Mouse (Mus musculus) forebrain, embryonic 11.5 days (tissue): ENCODE measurements at regions not wholly inside any gene's neighbourhood (a gene's known extent, or its start where the extent isn't known, plus 50 kb on each side); places are given as distances from the start of the nearest gene placed in this dataset.

ENCODE experiments used
- ATAC-seq: fragments of 200-750 bp; cut with Nextera tagmentation; replicated peaks from 2 replicates; pipeline ENCODE4 v1.8.0; 2017; ENCODE audit warnings: moderate TSS enrichment; ENCODE audit not compliant: low FRiP score
- DNase-seq: peaks from one replicate; pipeline ENCODE4 v3.0.0-alpha.2; 2017; ENCODE audit warnings: low spot score
- H3K27ac ChIP-seq: fragments of 300-500 bp; sonication (generic); 2 replicates; pipeline ENCODE4 v1.5.1; 2014; ENCODE audit warnings: low read depth, low read length
- H3K27me3 ChIP-seq: fragments of 300-500 bp; sonication (generic); 2 replicates; pipeline ENCODE4 v1.6.1; 2014; ENCODE audit warnings: mild to moderate bottlenecking, low read length, mixed read lengths; ENCODE audit not compliant: control insufficient read depth, insufficient read depth
- H3K36me3 ChIP-seq: fragments of 300-500 bp; sonication (generic); 2 replicates; pipeline ENCODE4 v1.6.1; 2014; ENCODE audit warnings: mild to moderate bottlenecking, low read length, moderate library complexity, mixed read lengths; ENCODE audit not compliant: control insufficient read depth, insufficient read depth
- H3K4me1 ChIP-seq: fragments of 300-500 bp; sonication (generic); replicated peaks from 2 replicates; pipeline ENCODE4 v1.6.1; 2014; ENCODE audit warnings: low read length, mixed read lengths; ENCODE audit not compliant: control insufficient read depth, insufficient read depth
- H3K4me2 ChIP-seq: fragments of 300-500 bp; sonication (generic); 2 replicates; pipeline ENCODE4 v1.6.1; 2014; ENCODE audit warnings: low read depth, mild to moderate bottlenecking, low read length, moderate library complexity, mixed read lengths; ENCODE audit not compliant: severe bottlenecking
- H3K4me3 ChIP-seq: fragments of 300-500 bp; sonication (generic); 2 replicates; pipeline ENCODE4 v1.5.1; 2014; ENCODE audit warnings: low read depth, low read length
- H3K9ac ChIP-seq: fragments of 300-500 bp; sonication (generic); 2 replicates; pipeline ENCODE4 v1.6.1; 2014; ENCODE audit warnings: low read length
- H3K9me3 ChIP-seq: fragments of 300-500 bp; sonication (generic); 2 replicates; pipeline ENCODE4 v1.6.1; 2016; ENCODE audit warnings: low read length, mixed read lengths; ENCODE audit not compliant: control insufficient read depth
- whole genome bisulfite sequencing: fragments of 180-500 bp; shearing (Covaris S2); extraction: QIAGEN DNeasy Blood & Tissue Kit; methylation state at CpG from one replicate; pipeline ENCODE4 v1.1.7; 2014; 5-methylcytosine and 5-hydroxymethylcytosine counted together

DNA sequence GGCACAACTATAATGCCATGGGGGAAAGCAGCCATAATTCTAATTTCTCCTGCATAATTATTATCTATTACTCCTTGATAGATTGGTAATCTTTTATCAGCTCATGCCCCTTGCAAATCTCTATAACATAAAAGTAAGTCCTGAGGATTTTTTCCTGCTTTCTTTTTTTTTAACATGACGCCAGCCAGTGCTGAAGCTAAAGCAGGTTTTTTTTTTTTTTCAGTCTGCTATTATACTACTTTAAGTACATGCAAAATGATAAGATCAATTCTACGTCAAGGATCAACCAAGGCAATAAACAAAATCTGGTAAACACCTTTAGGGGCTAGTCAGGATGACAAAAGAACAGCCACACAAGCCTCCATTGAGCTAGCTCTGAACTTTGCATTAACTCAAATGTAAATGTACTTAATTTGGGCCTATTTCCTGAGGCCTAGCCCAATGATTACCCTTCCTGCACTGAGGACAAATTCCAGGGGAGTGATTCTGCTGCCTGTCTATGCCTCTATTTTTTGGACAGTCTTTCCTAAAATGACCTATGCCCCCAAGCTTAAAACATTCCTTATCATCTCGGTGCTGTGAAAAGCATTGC is 434.8 kb downstream of the 1810013L24Rik start:
- Histone ChIP-seq H3K4me1 (no peaks in the 10 kb centered on the region), H3K4me3 (no peak overlapping the region), H3K4me2 (no peak overlapping the region), H3K9me3 (no peaks in the 10 kb centered on the region), H3K9ac (no peak overlapping the region), H3K27ac (no peak overlapping the region), H3K27me3 (no peaks in the 10 kb centered on the region), H3K36me3 (no peaks in the 10 kb centered on the region)
- 36% methylated on average over 3 of the region's 3 CpGs for WGBS
- ATAC-seq = no peak
- DNase-seq = no peak

GRCm38 (mm10) chr16:9267204-9267603 is 437.3 kb downstream of the 1810013L24Rik start:
- DNase-seq (no peak), ATAC-seq (no peak)
- Histone ChIP-seq H3K4me1 (no peaks in the 10 kb centered on the region), H3K9ac (no peak overlapping the region), H3K36me3 (no peaks in the 10 kb centered on the region), H3K4me2 (no peak overlapping the region), H3K27me3 (no peaks in the 10 kb centered on the region), H3K27ac (no peak overlapping the region), H3K9me3 (no peaks in the 10 kb centered on the region), H3K4me3 (no peak overlapping the region)

GRCm38 (mm10) chr16:9270099-9270498 is 440.2 kb downstream of the 1810013L24Rik start:
- DNase-seq = no peak
- no peak for ATAC-seq
- no peak overlapping the region for H3K9ac ChIP-seq
- no peak overlapping the region for H3K4me2 ChIP-seq
- H3K36me3 ChIP-seq = no peaks in the 10 kb centered on the region
- H3K9me3 ChIP-seq = no peaks in the 10 kb centered on the region
- H3K4me3 ChIP-seq = no peak overlapping the region
- no peaks in the 10 kb centered on the region for H3K4me1 ChIP-seq
- H3K27me3 ChIP-seq = no peaks in the 10 kb centered on the region
- WGBS = 67% methylated on average over 3 of the region's 3 CpGs
- H3K27ac ChIP-seq = no peak overlapping the region

DNA sequence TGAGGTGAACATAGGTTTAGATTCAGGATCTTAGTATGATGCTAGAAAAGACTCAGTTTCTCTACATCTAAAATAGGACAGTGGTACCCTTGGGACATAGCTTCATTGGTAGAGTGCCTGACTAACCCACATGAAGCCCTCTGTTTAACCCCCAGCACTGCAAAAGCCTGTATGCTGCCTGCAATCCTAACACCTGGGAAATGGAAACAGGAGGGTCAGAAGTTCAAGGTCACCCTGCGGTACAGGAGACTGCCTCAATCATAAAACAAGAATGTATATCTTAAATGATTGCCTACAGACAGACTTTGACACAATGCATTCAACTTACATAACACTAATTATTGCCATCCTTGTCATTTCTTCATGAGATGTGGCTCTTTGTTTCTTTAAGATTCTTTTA is 440.8 kb downstream of the 1810013L24Rik start:
- Histone ChIP-seq H3K4me2 (no peak overlapping the region), H3K27me3 (no peaks in the 10 kb centered on the region), H3K27ac (no peak overlapping the region), H3K9ac (no peak overlapping the region), H3K9me3 (no peaks in the 10 kb centered on the region), H3K4me3 (no peak overlapping the region), H3K36me3 (no peaks in the 10 kb centered on the region), H3K4me1 (no peaks in the 10 kb centered on the region)
- 82% methylated on average over 1 of the region's 1 CpGs for WGBS
- ATAC-seq = no peak
- DNase-seq = no peak

DNA sequence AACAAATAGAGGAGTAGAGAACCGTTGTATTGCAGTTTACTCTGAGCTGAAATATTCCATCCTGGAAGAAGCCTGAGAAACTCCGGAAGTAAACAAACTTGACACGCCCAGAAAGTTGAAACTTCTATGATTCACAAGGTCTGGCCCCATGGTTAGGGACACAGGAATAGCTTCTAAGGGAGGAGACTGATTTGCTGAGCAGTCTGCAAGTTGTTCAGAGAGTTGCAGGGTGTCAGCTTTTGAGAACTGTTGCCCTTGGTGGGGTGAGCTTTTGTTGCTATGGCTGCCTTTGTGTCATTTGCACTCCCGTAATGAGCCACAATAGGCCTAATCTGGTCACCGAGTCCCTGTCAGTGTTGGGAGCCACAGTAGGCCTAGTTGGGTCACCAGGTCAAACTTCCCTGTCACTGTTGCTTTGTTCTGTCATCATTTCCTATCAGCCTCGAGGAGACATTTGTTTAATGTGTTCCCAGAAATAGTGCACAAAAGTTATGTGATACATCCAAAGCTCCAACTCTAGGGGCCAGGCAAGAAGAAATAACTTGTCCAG is 443.9 kb downstream of the 1810013L24Rik start:
- no peak overlapping the region for H3K4me2 ChIP-seq
- H3K4me1 ChIP-seq = no peaks in the 10 kb centered on the region
- 50% methylated on average over 6 of the region's 6 CpGs for WGBS
- no peaks in the 10 kb centered on the region for H3K9me3 ChIP-seq
- H3K27me3 ChIP-seq = no peaks in the 10 kb centered on the region
- H3K27ac ChIP-seq = no peak overlapping the region
- no peak overlapping the region for H3K4me3 ChIP-seq
- H3K9ac ChIP-seq = no peak overlapping the region
- DNase-seq = no peak
- H3K36me3 ChIP-seq = no peaks in the 10 kb centered on the region
- ATAC-seq = no peak

DNA sequence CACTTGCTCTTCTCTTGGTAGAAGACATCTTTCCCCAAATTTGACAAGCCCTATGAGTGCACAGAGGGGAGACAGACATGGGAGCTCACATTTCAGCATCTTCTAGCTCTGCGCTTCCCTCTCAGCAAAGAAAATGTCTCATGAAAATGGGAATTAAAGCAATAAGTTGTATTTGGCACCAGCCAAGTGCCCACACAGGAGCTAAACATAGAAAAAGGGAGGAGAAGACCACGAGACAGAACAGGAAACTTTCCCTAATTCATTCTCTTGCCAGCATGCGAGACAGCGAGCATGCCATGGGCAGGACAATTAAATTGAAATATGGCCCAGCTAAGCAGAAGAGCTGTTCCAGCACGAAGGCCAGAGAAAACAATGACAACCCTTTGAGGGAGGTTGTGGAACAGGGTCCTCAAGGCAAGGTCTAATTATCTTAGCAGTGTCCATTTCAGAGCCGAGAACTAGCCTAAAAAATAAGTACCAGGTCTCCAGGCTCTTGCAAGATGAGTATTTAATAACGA is 444.7 kb downstream of the 1810013L24Rik start:
- Histone ChIP-seq H3K9me3 (no peaks in the 10 kb centered on the region), H3K4me3 (no peak overlapping the region), H3K27me3 (no peaks in the 10 kb centered on the region), H3K36me3 (no peaks in the 10 kb centered on the region), H3K4me1 (no peaks in the 10 kb centered on the region), H3K27ac (no peak overlapping the region), H3K4me2 (no peak overlapping the region), H3K9ac (no peak overlapping the region)
- DNase-seq (no peak), ATAC-seq (no peak)
- 81% methylated on average over 7 of the region's 7 CpGs for WGBS

DNA sequence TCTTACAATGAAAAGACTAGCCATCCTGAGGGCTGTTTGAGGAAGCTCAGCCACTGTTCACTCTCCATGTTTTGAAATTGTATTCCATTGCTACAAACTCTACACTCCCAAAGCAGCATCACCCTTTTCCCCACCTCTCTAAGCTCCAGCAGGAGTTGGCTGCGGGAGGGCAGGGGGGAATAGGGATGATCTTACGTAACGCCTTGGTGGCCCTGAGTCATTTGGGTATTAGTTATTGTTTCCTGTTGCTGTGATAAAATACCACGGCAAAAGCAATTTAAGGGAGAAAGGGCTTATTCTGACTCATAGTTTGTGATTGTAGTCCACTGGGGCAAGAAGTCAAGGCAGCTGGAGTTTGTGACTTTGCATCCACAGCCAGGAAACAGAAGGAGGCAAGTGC is 445.5 kb downstream of the 1810013L24Rik start:
- WGBS = 88% methylated on average over 4 of the region's 4 CpGs
- Histone ChIP-seq H3K4me3 (no peak overlapping the region), H3K27me3 (no peaks in the 10 kb centered on the region), H3K4me1 (peaks cover 1% of the 10 kb centered on the region; the same call in 1 of the 2 replicates), H3K9me3 (no peaks in the 10 kb centered on the region), H3K4me2 (no peak overlapping the region), H3K27ac (no peak overlapping the region), H3K36me3 (no peaks in the 10 kb centered on the region), H3K9ac (no peak overlapping the region)
- DNase-seq (no peak), ATAC-seq (no peak)

DNA sequence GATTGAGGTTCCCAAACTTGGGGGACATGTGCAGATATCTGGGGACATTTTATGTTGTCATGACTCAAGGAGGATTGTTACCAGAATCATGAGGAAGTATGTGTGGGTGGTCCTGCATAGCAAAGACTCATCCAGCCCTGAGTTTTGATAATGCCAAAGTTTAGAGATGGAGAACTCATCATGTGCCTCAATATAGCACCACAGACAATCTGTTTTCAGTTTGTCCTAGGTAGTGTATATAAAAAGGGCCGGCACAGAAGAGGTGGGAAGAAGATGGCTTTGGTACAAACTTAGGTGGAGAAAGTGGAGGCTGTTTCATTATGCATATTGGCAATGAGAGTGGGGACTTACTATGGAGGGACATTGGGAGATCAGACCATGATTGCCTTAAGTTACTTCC is 447.2 kb downstream of the 1810013L24Rik start:
- H3K27ac ChIP-seq = no peak overlapping the region
- 93% methylated on average over 1 of the region's 1 CpGs for WGBS

GRCm38 (mm10) chr16:9279726-9280125 is 449.8 kb downstream of the 1810013L24Rik start:
- no peaks in the 10 kb centered on the region for H3K27me3 ChIP-seq
- 67% methylated on average over 6 of the region's 6 CpGs for WGBS
- DNase-seq = no peak
- H3K27ac ChIP-seq = no peak overlapping the region
- H3K36me3 ChIP-seq = no peaks in the 10 kb centered on the region
- H3K4me1 ChIP-seq = peaks cover 6% of the 10 kb centered on the region; the same call in 1 of the 2 replicates
- no peak overlapping the region for H3K4me3 ChIP-seq
- no peak overlapping the region for H3K4me2 ChIP-seq
- H3K9ac ChIP-seq = no peak overlapping the region
- H3K9me3 ChIP-seq = no peaks in the 10 kb centered on the region
- no peak for ATAC-seq

More for the DNA sequence above, 447.2 kb downstream of the 1810013L24Rik start:
- peaks cover 6% of the 10 kb centered on the region; the same call in 1 of the 2 replicates for H3K4me1 ChIP-seq
- H3K4me2 ChIP-seq = no peak overlapping the region
- H3K27me3 ChIP-seq = no peaks in the 10 kb centered on the region
- DNase-seq = no peak
- H3K9me3 ChIP-seq = no peaks in the 10 kb centered on the region
- H3K36me3 ChIP-seq = no peaks in the 10 kb centered on the region
- H3K9ac ChIP-seq = no peak overlapping the region
- no peak for ATAC-seq
- no peak overlapping the region for H3K4me3 ChIP-seq
